Mouse (Mus musculus): ENCODE results near the gene Mpnd. TPM values are rescaled to one million over a fixed set of nuclear protein-coding genes. Genes with fewer than 3 reads are reported as not detected.

Mpnd gene
- total RNA-seq, 2 experiments from 2014 or later, result 92.6 to 121 TPM

DNA sequence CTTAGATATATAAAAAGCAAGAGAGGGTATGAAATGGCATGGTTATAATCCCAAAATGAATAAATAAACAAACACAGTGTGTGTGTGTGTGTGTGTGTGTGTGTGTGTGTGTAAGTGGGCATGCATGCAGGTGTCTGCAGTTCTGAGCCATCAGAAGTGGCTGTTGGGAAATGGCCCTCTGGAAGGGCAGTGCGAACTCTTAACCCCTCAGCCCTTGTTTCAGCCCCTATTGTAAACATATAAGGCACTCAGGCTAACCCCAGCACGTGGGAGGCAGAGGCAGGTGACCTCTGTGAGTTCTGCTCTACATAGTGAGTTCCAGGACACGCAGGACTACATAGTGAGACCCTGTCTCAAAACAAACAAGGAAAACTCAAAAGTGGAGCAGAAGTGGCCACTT lies 28.2 kb upstream of the Mpnd start:
- no peak for DNase-seq
- intact Hi-C loops (cut with DNase I), result no loop called here

- DNase-seq, result peak; percentile 90
- intact Hi-C loops (cut with DNase I), result no loop called here
These were observed 19.2 kb upstream of the Mpnd start, which contains the start of gene Fsd1 for GRCm38 (mm10) chr17:55986030-55986961. TSS of gene Fsd1 (plus strand) at chr17:55986509.

GRCm38 (mm10) chr17:55990278-55990898 lies 15.1 kb upstream of the Mpnd start:
- no peak for DNase-seq
- intact Hi-C loops (cut with DNase I), result no loop called here

DNA sequence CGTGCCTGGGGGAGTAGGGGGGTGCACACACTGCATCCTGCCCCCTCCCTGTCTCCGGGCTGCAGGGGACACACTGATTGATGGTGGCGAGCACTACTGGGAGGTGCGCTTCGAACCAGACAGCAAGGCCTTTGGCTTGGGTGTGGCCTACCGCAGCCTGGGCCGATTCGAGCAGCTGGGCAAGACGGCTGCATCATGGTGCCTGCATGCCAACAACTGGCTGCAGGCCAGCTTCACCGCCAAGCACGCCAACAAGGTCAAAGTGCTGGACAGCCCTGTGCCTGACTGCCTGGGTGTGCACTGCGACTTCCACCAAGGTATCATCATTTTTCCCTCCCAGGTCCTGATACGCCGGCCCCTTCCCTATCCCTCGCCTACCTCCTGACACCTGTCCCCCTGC lies 9.5 kb upstream of the Mpnd start:
- intact Hi-C loops (cut with DNase I), result no loop called here
- DNase-seq, result no peak

DNA sequence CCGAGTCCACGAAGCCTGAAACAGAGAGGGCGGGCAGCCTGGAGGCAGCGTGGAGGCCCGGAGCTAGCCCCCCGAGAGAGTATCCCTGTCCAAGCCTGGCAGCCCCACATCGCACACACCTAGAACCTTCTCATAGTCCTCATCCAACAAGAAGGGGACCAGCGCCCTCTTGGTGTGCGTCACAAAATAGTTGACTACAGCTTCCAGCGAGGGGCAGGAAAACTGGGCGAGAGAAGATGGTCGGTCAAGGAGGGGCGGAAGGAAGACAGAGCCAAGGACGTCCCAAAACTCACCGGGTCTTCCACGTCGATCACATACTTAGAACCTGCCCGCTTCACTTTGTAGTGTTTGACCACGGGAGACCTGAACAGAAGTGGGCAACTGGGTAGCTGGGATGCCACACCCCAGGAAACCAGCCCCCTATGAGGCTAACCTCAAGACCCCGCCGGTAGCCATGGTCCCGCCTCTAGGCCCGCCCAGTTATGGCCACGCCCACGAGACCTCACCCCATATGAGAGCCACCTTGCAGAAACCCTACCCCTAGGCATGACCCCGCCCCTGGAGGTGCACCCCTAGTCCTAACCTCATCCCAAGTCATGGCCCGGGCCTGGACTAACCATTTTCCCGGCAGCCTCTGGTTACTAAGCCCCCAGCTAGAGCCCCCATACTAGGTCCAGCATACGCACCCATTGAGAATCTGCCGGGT lies 5.6 kb upstream of the Mpnd start:
- DNase-seq, result no peak
- intact Hi-C loops (cut with DNase I), result no loop called here

- intact Hi-C loops (cut with DNase I), result no loop called here
- DNase-seq, result no peak
These were observed 2.5 kb upstream of the Mpnd start for GRCm38 (mm10) chr17:56003000-56003399.

GRCm38 (mm10) chr17:56006956-56007355 lies 1.4 kb downstream of the Mpnd start:
- intact Hi-C loops (cut with DNase I), result no loop called here
- DNase-seq, result no peak

DNA sequence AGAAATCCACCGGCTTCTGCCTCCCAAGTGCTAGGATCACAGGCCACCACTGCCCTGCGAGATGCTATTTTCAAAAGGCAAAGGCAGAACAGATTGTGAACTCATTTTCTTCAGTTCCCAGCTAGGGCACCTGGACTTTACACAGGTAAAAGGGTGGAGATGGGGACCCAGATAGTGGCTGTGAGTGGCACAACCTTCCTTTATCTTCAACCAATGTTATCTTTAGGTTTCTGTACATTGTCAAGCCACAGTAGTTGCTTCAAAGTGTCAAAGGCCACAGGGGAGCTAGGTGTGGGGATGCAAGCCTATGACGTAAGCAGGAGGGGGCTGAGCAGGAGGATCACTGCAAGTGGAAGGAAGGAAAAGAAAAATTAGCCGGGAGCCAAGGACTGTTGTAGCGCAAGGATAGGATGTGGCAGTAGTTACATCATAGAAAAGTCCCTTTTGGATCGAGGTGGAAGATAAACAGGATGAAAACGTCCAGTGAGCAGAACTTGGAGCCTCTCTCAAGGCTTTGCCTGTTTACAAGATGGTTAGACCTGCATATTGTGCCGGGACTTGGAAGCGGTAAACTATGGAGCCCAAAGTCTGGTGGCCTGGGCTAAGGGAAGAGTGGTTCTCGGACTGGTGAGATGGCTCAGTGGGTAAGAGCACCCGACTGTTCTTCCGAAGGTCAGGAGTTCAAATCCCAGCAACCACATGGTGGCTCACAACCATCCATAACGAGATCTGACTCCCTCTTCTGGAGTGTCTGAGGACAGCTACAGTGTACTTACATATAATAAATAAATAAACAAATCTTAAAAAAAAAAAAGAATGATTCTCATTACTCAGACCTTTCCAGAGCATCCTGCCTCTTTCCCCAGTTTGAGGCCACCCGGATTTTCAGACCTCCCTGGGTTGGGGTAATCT lies 2.2 kb downstream of the Mpnd start:
- no peak for DNase-seq

DNA sequence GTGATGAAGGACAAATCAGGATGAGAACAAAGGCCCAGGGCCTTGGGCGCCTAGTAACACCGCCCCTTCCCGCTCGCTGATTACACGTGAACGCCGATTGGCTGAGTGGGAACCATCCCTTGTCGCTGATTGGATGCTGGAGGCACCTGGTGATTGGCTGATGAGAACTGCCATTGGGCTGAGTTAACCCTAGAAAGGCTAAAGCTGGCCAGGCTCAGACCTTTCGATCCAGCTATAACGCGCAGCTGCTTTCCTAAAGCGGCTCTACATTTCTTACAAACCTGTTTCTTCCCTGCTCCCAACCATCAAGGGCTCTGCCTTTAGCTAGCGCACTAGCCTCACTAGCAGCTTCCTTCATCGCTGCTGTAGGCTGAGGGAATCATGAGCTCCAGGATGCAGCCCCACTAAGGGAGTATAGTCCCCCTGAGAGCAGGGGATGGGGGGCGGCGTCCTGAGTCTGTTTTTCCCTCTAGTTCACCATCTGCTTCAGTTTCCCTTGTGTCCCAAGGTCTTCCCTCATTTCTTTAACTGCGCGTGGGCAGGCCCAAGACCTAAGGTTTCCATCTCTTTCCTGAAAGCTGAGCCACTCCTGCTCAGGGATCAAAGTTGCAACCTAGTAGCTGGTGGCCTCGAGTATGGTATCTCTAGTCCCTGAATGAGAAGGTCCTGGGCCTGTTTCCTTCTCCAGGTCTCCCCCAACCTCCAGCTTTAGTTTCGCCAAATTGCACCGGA lies 3.0 kb downstream of the Mpnd start:
- intact Hi-C loops (cut with DNase I), result no loop called here

More for the DNA sequence above, 2.2 kb downstream of the Mpnd start:
- intact Hi-C loops (cut with DNase I), result no loop called here

GRCm38 (mm10) chr17:56009088-56009961 lies 3.8 kb downstream of the Mpnd start:
- peak; percentile 94 for DNase-seq
- intact Hi-C loops (cut with DNase I), result no loop called here

More for the DNA sequence above, 3.0 kb downstream of the Mpnd start:
- DNase-seq, result peak; percentile 96

DNA sequence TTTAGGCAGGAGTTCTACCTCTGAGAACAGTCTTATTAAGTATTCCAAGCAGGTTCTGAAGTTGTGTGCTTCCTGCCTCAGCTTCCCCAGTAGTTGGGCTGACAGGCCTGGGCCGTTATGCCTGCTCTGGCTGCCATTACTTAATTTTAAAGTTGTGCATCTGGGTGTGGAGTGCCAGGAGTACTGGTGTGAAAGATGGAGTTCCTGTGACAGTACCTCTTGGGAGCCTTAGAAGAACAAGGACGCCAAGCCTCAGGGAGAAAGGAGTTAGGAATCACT lies 4.4 kb downstream of the Mpnd start:
- intact Hi-C loops (cut with DNase I), result no loop called here
- DNase-seq, result no peak

DNA sequence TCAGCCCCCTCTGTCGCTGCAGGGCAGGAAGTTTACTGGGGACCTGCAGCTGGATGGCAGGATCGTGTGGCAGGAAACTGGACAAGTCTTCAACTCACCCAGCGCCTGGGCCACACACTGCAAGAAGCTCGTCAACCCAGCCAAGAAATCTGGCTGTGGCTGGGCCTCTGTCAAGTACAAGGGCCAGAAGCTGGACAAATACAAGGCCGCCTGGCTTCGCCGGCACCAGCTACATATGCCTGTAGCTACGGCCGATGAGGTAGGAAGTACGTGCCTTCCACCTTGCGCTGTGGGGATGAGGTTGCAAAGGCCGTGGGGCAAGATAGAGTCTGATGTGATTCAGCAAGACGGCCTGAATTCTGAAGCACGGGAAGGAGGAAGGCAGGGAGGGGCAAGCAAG lies 4.7 kb downstream of the Mpnd start:
- intact Hi-C loops (cut with DNase I), result no loop called here

GRCm38 (mm10) chr17:56010681-56011080 lies 5.2 kb downstream of the Mpnd start:
- intact Hi-C loops (cut with DNase I), result no loop called here
- peak; percentile 78 for DNase-seq

More for the DNA sequence above, 4.7 kb downstream of the Mpnd start:
- no peak for DNase-seq

GRCm38 (mm10) chr17:56011441-56011840 lies 5.9 kb downstream of the Mpnd start:
- no peak for DNase-seq
- intact Hi-C loops (cut with DNase I), result no loop called here

- intact Hi-C loops (cut with DNase I), result no loop called here
- DNase-seq, result no peak
These were observed 9.8 kb downstream of the Mpnd start for GRCm38 (mm10) chr17:56015293-56015692.

- intact Hi-C loops (cut with DNase I), result no loop called here
- DNase-seq, result no peak
These were observed 10.9 kb downstream of the Mpnd start for GRCm38 (mm10) chr17:56016382-56016781.

DNA sequence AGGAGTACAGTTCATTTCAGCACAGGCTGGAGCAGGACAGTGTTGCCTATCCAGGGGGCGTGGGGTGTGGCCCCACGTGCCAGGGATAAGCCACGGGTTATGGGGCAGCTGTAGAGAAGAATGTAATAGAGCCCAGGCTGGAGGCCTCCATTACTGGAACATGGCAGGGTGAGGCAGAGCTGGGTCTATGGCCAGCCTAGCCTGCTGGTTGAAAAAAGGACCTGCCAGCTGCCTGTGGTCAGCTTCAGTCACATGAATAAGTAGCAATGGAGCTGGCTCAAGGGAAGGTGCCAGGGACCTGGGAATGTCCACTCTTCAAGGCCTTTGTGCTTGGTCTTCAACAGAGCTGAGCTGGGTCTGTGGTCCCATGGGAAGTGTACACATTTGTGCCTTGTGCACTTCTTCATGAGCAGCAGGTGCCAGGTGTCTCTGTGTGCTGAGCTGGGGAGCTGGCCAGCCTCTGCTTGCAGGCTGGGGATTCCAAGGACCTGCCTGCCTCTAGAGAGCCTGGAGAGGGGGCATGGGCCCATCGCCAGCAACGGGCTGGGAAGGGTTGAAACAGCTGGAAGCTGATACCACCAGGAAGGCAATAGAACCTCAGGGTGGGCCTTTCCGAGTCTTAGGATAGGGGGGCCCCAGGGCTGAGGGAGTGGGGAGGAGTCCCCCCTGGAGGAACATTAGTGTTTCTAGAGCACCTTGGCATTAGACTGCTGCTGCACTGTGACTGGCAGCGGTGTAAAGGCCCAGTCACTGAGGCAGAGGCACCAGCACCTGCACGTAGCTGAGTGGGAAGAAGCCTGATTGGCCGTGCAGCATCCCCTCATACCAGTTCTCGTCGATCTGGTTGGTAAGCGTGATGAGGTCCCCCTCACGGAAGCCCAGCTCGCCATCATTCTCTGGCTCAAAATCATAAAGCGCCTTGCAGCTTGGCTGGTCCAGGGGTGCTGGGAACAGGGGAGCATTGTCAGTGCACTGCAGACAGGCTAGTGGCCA lies 11.6 kb downstream of the Mpnd start:
- intact Hi-C loops (cut with DNase I), result no loop called here

GRCm38 (mm10) chr17:56017848-56018247 lies 12.3 kb downstream of the Mpnd start:
- no peak for DNase-seq
- intact Hi-C loops (cut with DNase I), result no loop called here

More for the DNA sequence above, 11.6 kb downstream of the Mpnd start:
- DNase-seq, result no peak

All from left cerebral cortex, postnatal 4 days (tissue).